Mouse (Mus musculus) heart, embryonic 13.5 days (tissue): ENCODE measurements around the gene Hdgf. TPM values are rescaled to one million over a fixed set of nuclear protein-coding genes. Genes with fewer than 3 reads are reported as not detected.
A peak's percentile ranks its signal among the peaks of the same experiment; 100 is the strongest.

Source experiments
- ATAC-seq: fragments of 200-750 bp; cut with Nextera tagmentation; 2 replicates; pipeline ENCODE4 v1.8.0; 2017; ENCODE audit warnings: moderate TSS enrichment; ENCODE audit not compliant: insufficient number of reproducible peaks, low FRiP score, low TSS enrichment; ENCODE audit errors: extremely low read depth
- H3K27ac ChIP-seq: fragments of 300-500 bp; sonication (generic); replicated peaks from 2 replicates; pipeline ENCODE4 v1.5.1; 2015; ENCODE audit warnings: moderate library complexity, mild to moderate bottlenecking, inconsistent platforms
- H3K27me3 ChIP-seq: fragments of 300-500 bp; sonication (generic); replicated peaks from 2 replicates; pipeline ENCODE4 v1.6.1; 2015; ENCODE audit warnings: mild to moderate bottlenecking, inconsistent platforms
- H3K36me3 ChIP-seq: fragments of 300-500 bp; sonication (generic); 2 replicates; pipeline ENCODE4 v1.6.1; 2015; ENCODE audit warnings: mild to moderate bottlenecking, inconsistent platforms
- H3K4me1 ChIP-seq: fragments of 300-500 bp; sonication (generic); 2 replicates; pipeline ENCODE4 v1.6.1; 2015; ENCODE audit warnings: inconsistent platforms
- H3K4me2 ChIP-seq: fragments of 300-500 bp; sonication (generic); 2 replicates; pipeline ENCODE4 v1.6.1; 2015; ENCODE audit warnings: inconsistent platforms, mild to moderate bottlenecking, moderate library complexity
- H3K4me3 ChIP-seq: fragments of 300-500 bp; sonication (generic); 2 replicates; pipeline ENCODE4 v1.5.1; 2015; ENCODE audit warnings: moderate library complexity, mild to moderate bottlenecking, inconsistent platforms
- H3K9ac ChIP-seq: fragments of 300-500 bp; sonication (generic); 2 replicates; pipeline ENCODE4 v1.6.1; 2015; ENCODE audit warnings: inconsistent platforms, mild to moderate bottlenecking, moderate library complexity
- H3K9me3 ChIP-seq: fragments of 300-500 bp; sonication (generic); 2 replicates; pipeline ENCODE4 v1.6.1; 2016; ENCODE audit warnings: inconsistent platforms
- WGBS: fragments of 180-500 bp; shearing (Covaris S2); methylation state at CpG from one replicate; pipeline ENCODE4 v1.1.7; 2015; ENCODE audit warnings: mixed read lengths; 5-methylcytosine and 5-hydroxymethylcytosine counted together
- polyA plus RNA-seq: library from polyadenylated mRNA; unstranded; fragments of >200 nt; fragmentation: Nextera tagmentation; extraction: Ambion mirVana; gene quantifications from 2 replicates; pipeline ENCODE4 v1.2.1, GENCODE M21; 2015

The Hdgf gene
- polyA plus RNA-seq, 1 experiment from 2014 or later: 127 TPM

DNA sequence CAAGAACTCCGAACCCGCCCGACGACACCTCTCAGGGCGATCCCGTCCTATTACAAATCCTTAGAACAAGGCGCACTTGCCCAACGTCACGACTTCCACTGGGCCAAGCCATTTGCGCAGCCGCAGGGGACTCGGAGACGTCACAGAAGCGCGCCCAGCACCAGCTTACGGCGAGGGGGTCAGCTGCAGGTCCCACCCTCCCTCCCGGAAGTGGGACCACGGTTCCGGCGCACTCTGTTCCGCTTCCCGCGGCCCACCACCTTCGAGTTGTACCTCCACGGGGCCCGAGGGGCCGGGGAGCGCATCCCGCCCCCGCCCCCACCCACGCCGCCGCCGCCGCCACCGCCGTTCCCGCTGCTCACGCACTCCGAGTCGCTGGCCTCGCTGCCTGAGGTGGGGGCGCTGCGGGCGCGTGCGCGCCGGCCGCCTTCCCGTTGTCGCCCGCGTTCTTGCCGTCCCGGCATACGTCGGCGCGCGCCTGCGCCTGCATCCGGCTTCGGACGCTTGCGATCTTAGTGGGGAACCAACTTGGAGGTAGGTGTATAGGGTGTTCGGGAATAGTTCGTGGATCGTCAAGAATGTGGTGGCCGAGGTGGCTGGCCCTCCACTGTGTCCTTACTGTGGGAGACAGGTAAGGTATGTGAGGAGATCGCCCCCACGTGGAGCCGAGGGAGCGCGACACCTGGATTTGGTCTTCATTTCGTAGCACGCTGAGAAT lies 24.1 kb downstream of the Hdgf start, which contains the start of the genes Isg20l2 and Rrnad1:
Isg20l2 (plus strand) TSS at position 237 of the 718 bp plus-strand sequence.
Rrnad1 (minus strand) TSS at position 640 of the 718 bp plus-strand sequence.
- WGBS: under 1% methylated on average over 62 of the region's 78 CpGs
- peak within 1 kb of the TSS; percentile 97 for H3K4me3 ChIP-seq
- peaks cover 68% of the 10 kb centered on the region for H3K36me3 ChIP-seq

DNA sequence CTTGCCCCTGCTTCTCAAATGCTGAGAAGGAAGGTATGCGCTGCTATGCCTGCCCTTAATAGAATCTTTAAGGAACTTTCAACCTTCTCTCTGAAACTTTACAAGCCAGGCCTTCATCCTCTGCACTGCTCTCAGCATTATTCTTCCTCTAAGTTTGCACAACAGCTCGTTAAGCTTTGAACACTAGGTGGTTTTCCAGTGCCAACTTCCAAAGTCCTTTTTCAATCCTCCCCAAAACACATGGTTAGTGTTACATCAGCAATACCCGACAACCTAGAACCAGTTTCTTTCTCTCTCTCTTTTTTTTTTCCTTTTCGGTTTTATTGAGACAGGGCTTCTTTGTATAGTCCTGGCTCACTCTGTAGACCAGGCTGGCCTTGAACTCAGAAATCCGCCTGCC lies 27.9 kb downstream of the Hdgf start:
- Histone ChIP-seq H3K4me1 (peaks cover 33% of the 10 kb centered on the region), H3K27ac (no peak overlapping the region), H3K9me3 (no peaks in the 10 kb centered on the region), H3K4me2 (no peak overlapping the region), H3K36me3 (peaks cover 68% of the 10 kb centered on the region), H3K27me3 (no peaks in the 10 kb centered on the region), H3K4me3 (no peak overlapping the region), H3K9ac (no peak overlapping the region)
- WGBS: 84% methylated on average over 5 of the region's 5 CpGs
- no peak for ATAC-seq

More for the DNA sequence above, 24.1 kb downstream of the Hdgf start, which contains the start of the genes Isg20l2 and Rrnad1:
- ATAC-seq: peak; percentile 89
- peak within 1 kb of the TSS; percentile 87 for H3K27ac ChIP-seq
- H3K9ac ChIP-seq: peak within 1 kb of the TSS; percentile 98
- peaks cover 35% of the 10 kb centered on the region for H3K4me1 ChIP-seq
- no peaks in the 10 kb centered on the region for H3K27me3 ChIP-seq
- H3K9me3 ChIP-seq: no peaks in the 10 kb centered on the region
- peak within 1 kb of the TSS; percentile 87 for H3K4me2 ChIP-seq

DNA sequence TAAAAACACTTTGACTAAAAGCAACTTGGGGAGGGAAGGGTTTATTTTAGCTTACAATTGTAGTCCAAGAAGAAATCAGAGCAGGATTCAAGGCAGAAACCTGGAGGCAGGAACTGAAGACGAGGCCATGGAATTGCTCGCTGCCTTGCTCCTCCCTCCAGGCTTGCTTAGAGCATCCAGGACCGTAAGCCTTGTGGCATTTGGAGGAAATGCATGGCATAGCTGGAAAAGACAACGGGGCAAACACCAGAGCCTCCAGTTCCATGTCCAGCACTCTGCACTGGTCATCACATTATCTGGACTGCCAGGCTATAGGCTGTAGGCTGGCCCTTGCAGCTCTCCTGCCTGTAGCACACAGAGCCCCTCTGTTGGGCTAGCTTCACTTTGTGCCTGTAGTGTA lies 28.4 kb downstream of the Hdgf start:
- Histone ChIP-seq H3K27me3 (no peaks in the 10 kb centered on the region), H3K4me1 (peaks cover 28% of the 10 kb centered on the region), H3K27ac (no peak overlapping the region), H3K4me2 (no peak overlapping the region), H3K9ac (no peak overlapping the region), H3K4me3 (no peak overlapping the region), H3K9me3 (no peaks in the 10 kb centered on the region), H3K36me3 (peaks cover 73% of the 10 kb centered on the region)
- 57% methylated on average over 4 of the region's 4 CpGs for WGBS
- ATAC-seq: no peak

DNA sequence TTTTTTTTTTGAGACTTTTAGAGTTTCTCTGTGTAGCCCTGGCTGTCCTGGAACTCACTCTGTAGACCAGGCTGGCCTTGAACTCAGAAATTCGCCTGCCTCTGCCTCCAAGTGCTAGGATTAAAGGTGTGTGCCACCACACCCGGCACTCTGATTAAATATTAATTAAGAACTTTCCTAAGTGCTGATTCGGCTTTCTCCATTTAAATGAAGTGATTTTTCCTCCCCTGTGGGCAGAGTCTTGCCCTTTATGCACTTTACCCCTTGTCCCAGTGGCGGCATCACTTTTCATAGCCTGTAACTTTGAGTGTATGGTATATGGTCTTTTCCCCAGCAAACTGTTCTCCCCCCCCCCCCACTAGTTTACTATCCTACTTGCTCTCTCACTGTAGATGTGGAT lies 29.1 kb downstream of the Hdgf start:
- Histone ChIP-seq H3K27ac (no peak overlapping the region), H3K9ac (no peak overlapping the region), H3K9me3 (no peaks in the 10 kb centered on the region), H3K4me2 (no peak overlapping the region), H3K4me3 (no peak overlapping the region), H3K36me3 (peaks cover 80% of the 10 kb centered on the region), H3K27me3 (no peaks in the 10 kb centered on the region), H3K4me1 (peaks cover 28% of the 10 kb centered on the region)
- ATAC-seq: no peak
- WGBS: 86% methylated on average over 4 of the region's 4 CpGs

DNA sequence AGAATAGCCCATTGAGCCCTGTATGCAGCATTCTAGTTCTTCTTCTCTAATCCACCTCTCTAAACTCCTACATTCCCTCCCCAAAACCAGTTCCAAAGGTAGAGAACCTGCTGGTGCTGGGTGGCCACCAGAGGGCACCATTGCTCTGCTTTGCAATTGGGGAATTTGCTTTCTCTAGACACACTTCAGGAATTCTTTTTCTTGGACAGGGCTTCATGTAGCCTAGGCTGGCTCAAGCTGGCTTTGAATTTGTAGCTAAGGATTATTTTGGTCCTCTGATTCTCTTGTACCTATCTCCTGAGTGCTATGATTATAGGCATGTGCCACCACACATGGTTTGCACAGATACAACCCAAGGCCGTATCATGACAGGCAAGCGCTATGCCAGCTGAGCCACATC lies 29.7 kb downstream of the Hdgf start:
- no peak overlapping the region for H3K4me2 ChIP-seq
- H3K9me3 ChIP-seq: no peaks in the 10 kb centered on the region
- peaks cover 85% of the 10 kb centered on the region for H3K36me3 ChIP-seq
- 93% methylated on average over 2 of the region's 2 CpGs for WGBS
- ATAC-seq: peak; percentile 35; the same call in 1 of the 2 replicates
- no peak overlapping the region for H3K27ac ChIP-seq
- no peaks in the 10 kb centered on the region for H3K27me3 ChIP-seq
- H3K9ac ChIP-seq: peak overlapping the region; percentile 6; the same call in 1 of the 2 replicates
- H3K4me1 ChIP-seq: peaks cover 27% of the 10 kb centered on the region
- no peak overlapping the region for H3K4me3 ChIP-seq

DNA sequence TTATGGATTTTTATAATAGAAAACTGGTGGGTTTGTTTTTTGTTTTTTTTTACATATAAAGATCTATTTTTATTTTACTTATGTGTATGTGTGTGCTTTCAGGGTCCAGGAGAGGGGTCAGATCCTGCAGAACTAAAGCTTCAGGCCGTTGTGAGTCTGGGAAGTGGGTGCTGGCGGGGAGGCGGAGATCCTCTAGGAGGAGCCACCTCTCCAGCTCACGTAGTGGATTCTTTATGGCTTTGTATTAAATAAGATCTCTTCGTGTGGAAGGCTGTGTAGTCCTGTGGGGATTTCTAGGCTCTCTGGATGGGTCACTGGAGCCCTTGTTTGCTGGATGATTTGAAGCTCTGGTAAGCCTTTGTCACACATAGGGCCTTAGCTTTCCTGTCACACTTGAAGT lies 34.5 kb downstream of the Hdgf start:
- peaks cover 72% of the 10 kb centered on the region for H3K36me3 ChIP-seq
- WGBS: 68% methylated on average over 5 of the region's 5 CpGs

DNA sequence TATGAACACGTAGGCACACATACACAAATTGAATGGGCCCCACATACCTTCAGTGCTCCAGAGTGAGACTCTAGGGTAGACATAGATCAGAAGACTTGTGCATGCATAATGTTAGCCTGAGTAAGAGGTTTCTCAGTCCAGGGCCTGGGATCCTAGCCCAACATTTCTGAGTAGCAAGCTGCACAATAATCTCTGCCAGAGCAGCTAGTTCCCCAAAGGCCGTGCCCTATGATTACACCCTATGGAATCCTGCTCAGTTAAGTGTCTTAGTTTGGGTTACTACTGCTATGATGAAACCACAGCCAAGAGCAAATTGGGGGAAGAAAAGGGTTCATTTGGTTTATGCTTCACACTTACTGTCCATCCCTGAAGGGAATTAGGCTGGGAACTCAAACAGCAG lies 36.4 kb downstream of the Hdgf start:
- Histone ChIP-seq H3K27me3 (peaks cover 27% of the 10 kb centered on the region), H3K36me3 (peaks cover 56% of the 10 kb centered on the region)
- 91% methylated on average over 2 of the region's 2 CpGs for WGBS

More for the DNA sequence above, 34.5 kb downstream of the Hdgf start:
- no peak overlapping the region for H3K27ac ChIP-seq
- H3K4me2 ChIP-seq: no peak overlapping the region
- ATAC-seq: no peak
- H3K9me3 ChIP-seq: no peaks in the 10 kb centered on the region
- H3K4me1 ChIP-seq: peaks cover 26% of the 10 kb centered on the region
- no peak overlapping the region for H3K4me3 ChIP-seq
- H3K27me3 ChIP-seq: peaks cover 8% of the 10 kb centered on the region
- H3K9ac ChIP-seq: no peak overlapping the region

DNA sequence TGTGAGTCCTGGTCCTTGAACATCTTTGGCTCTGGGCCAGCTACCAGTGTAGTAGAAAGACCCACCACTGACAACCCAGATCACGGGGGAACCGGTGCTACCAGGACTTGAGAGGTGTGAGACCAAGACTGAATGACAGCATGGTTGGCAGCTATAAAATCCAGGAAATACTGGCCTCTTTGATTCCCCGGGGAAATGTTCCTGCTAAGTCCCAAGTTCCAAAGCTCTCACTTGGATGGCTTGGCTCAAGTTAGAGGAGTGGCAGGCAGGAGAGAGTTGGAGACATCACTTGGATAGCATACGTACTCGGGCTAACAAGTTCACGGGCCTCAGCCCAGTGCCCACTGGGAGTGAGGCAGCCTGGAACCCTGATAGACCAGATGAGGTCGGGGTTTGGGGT lies 37.5 kb downstream of the Hdgf start:
- ATAC-seq: no peak
- no peaks in the 10 kb centered on the region for H3K9me3 ChIP-seq
- peaks cover 44% of the 10 kb centered on the region for H3K36me3 ChIP-seq
- no peak overlapping the region for H3K4me3 ChIP-seq
- peaks cover 38% of the 10 kb centered on the region for H3K27me3 ChIP-seq
- H3K4me2 ChIP-seq: no peak overlapping the region
- no peak overlapping the region for H3K9ac ChIP-seq
- H3K27ac ChIP-seq: no peak overlapping the region
- peaks cover 49% of the 10 kb centered on the region for H3K4me1 ChIP-seq
- 75% methylated on average over 7 of the region's 7 CpGs for WGBS

More for the DNA sequence above, 36.4 kb downstream of the Hdgf start:
- H3K4me3 ChIP-seq: no peak overlapping the region
- H3K27ac ChIP-seq: no peak overlapping the region
- H3K9ac ChIP-seq: no peak overlapping the region
- ATAC-seq: no peak
- H3K9me3 ChIP-seq: no peaks in the 10 kb centered on the region
- H3K4me2 ChIP-seq: no peak overlapping the region
- H3K4me1 ChIP-seq: peaks cover 38% of the 10 kb centered on the region

DNA sequence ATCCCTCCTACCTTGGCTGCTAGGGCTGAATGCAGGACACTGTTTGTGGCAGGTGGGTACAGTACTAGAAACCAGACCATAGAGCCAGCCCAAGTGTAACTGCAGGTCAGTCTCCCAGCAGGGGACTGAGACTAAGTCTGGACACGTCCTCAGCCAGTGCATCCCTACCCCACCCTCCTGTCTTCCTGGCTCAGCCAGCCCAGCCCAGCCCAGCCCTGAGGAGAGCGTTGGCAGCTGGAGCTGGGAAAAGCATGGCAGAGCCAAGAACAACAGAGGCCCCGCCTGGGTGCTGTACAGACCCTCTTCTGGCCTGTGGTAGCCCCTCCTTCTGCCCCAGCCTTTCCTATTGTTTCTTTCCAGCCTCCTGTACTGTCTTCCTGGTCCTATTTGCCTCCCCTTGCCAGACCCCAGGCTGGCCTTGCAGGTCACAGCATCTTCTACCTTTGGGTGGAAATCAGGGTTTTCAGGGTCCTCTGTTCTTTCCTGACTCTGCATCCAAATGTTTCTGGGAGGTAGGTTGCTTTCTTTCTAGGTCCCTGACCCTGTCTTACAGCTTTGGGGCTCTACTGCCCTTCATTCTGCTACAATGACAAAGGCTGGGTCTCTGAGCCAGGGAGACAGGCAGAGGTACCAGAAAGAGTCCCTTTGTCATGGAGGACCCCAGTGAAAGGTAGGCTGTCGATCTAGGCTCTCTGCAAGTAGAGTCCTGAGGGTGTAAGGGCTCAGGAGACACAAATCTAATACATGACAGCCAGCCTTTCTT lies 38.9 kb downstream of the Hdgf start:
- H3K4me1 ChIP-seq: peaks cover 60% of the 10 kb centered on the region
- H3K4me2 ChIP-seq: no peak overlapping the region

DNA sequence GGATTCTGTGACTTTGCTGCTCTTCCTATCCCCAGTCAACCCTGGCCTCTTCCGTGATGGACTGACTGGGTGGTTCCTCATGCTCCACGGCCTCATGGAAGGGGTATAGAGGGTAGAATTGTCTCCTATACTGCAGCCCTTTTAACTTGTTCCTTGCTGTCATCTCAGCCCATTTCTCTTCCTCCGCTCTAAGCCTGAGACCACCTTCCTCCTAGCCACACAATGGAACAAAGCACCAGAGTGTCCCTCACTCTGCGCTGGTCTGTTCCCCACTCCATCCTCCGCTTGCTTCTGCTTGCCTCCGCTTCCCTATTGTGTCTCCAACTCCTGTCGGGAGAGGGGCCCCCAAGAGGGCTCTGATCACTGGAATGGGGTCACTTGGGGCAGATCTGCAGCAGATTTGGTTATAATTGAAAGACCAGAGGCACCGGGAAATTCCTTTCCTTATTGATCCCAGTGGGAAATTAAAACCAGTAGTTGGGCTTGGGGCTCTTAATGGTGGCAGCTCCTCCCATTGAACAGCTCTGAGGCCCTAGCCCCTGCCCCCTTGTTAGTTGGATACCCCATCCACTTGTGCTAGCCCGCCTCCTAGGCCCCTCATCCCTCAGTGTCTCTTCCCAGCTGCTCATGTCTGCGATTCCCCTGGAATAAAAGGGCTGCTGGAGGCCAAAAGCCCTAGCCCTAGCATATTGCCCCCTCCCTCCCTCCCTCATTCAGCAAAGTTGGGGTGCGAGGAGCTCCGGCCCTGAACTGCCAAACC lies 39.8 kb downstream of the Hdgf start:
- Histone ChIP-seq H3K27ac (no peak overlapping the region), H3K9ac (0 out of 2 replicates have a peak overlapping the region, but pooled peaks have one; percentile 3), H3K4me3 (no peak overlapping the region), H3K27me3 (peaks cover 62% of the 10 kb centered on the region), H3K4me1 (peaks cover 64% of the 10 kb centered on the region), H3K4me2 (no peak overlapping the region), H3K36me3 (peaks cover 21% of the 10 kb centered on the region), H3K9me3 (no peaks in the 10 kb centered on the region)
- ATAC-seq: no peak
- WGBS: 34% methylated on average over 12 of the region's 12 CpGs

More for the DNA sequence above, 38.9 kb downstream of the Hdgf start:
- peak; percentile 44; the same call in 1 of the 2 replicates for ATAC-seq
- peak overlapping the region; percentile 60 for H3K27ac ChIP-seq
- H3K36me3 ChIP-seq: peaks cover 30% of the 10 kb centered on the region
- H3K4me3 ChIP-seq: no peak overlapping the region
- peak overlapping the region; percentile 44; the same call in 1 of the 2 replicates for H3K9ac ChIP-seq
- no peaks in the 10 kb centered on the region for H3K9me3 ChIP-seq
- H3K27me3 ChIP-seq: peaks cover 52% of the 10 kb centered on the region
- WGBS: 18% methylated on average over 4 of the region's 4 CpGs

DNA sequence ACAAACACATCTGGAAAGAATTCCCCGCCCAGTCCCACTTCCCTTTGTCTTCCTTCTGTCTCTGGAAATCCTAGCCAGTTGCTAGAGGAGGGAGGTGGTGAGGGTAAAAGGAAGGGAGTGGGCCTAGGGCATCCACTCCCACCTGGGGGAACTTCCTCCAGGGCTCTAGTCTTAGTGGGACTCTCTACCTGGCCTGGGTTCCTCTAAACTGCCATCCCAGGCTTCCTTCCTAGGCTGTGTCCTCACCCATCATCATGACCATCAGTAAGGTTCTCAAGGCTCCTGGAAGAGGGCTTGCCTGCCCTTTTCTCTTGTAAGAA lies 40.4 kb downstream of the Hdgf start:
- no peak overlapping the region for H3K4me3 ChIP-seq
- no peak for ATAC-seq
- WGBS: 42% methylated on average over 1 of the region's 1 CpGs
- H3K4me1 ChIP-seq: peaks cover 64% of the 10 kb centered on the region
- H3K9me3 ChIP-seq: no peaks in the 10 kb centered on the region
- H3K27ac ChIP-seq: no peak overlapping the region
- peaks cover 67% of the 10 kb centered on the region for H3K27me3 ChIP-seq
- H3K9ac ChIP-seq: 0 out of 2 replicates have a peak overlapping the region, but pooled peaks have one; percentile 3
- H3K36me3 ChIP-seq: peaks cover 15% of the 10 kb centered on the region
- no peak overlapping the region; the same call in 1 of the 2 replicates for H3K4me2 ChIP-seq
